Mouse (Mus musculus) ES-Bruce4 (cell line): ENCODE data around the gene Ulk2.

ENCODE experiments used
- CTCF ChIP-seq: IDR thresholded peaks from one replicate; pipeline ENCODE4 v1.8.1; 2011; ENCODE audit warnings: low read depth, low read length
- EP300 ChIP-seq: IDR thresholded peaks from 2 replicates; pipeline ENCODE4 v1.6.1; 2011; ENCODE audit warnings: low read depth, low read length; ENCODE audit not compliant: insufficient read depth

DNA sequence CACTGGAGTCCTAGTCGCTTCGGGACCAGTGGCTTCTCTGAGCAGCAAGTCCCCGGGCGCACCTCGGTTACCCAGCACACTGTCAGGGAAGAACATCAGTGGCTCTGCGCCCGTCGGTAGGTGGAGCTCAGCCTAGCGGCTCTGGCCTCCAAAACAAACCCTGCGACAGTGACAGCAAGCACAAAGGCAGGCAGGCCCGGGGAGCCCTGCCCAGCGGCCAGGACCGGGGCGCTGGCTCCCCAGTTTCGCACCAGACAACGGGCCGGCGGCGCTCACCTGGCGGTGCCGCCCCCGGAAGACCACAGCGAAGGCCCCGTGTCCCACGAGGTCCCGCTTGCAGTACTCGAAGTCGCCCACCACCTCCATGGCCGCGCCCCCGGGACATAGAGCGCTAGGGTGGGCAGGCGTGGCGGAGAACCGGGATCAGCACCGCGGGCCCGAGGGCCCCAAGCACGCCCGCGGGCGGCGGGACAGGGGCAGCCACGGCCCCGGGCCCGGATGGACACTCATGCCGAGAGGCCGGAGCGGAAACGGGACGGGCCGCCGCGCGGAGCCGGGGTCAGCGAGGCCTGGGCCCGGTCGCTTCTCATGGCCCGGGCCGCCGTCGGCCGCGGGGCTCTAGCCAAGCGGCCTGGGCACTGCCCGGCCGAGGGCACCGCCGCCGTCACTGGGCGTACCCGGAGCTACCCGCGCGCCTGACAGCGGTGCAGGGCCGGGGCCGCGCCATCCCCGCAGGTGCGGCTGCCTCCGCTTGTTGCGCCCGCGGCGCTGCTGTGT is 474 bp downstream of the Ulk2 start:
- TF ChIP-seq CTCF, result peak; percentile 37
- no peak for TF ChIP-seq EP300
